Mouse (Mus musculus) large intestine, adult 2 months (tissue): Measurements from ENCODE around the gene Kcnh2. TPM values are rescaled to one million over a fixed set of nuclear protein-coding genes. Genes with fewer than 3 reads are reported as not detected.
"Not testable (repeated sequence)": the region's sequence is repeated elsewhere in the genome, so short reads cannot be mapped to it uniquely, and the experiment has no call there.

Source experiments
- DNase-seq: peaks from one replicate; pipeline ENCODE4 v3.0.0-alpha.2; 2012; ENCODE audit warnings: low read depth, low spot score
- WGBS: fragments of 180-500 bp; shearing (Covaris S2); methylation state at CpG from one replicate; pipeline ENCODE4 v1.1.7; 2018; 5-methylcytosine and 5-hydroxymethylcytosine counted together
- polyA plus RNA-seq: library from polyadenylated mRNA; depleted of rRNA; stranded (reverse); fragments of >200 nt; gene quantifications from 2 replicates; pipeline ENCODE4 v1.2.3, GENCODE M21; 2012; rRNA removed

The Kcnh2 gene
- polyA plus RNA-seq = 16.6 and 17.6 TPM in 2 replicates

- no peak for DNase-seq
- under 1% methylated on average over 53 of the region's 53 CpGs for WGBS
Measured at GRCm38 (mm10) chr5:24351278-24351677, at the start of gene Kcnh2. Kcnh2 (minus strand) TSS chr5:24351604.

GRCm38 (mm10) chr5:24400362-24400761 is 49.0 kb upstream of the Kcnh2 start:
- DNase-seq = no peak
- WGBS = 95% methylated on average over 11 of the region's 11 CpGs

- WGBS = 85% methylated on average over 10 of the region's 10 CpGs
- no peak for DNase-seq
Measured at GRCm38 (mm10) chr5:24399686-24400085, 48.3 kb upstream of the Kcnh2 start.

GRCm38 (mm10) chr5:24396254-24396653 is 44.9 kb upstream of the Kcnh2 start:
- not testable (repeated sequence) for DNase-seq
- 75% methylated on average over 6 of the region's 6 CpGs for WGBS

GRCm38 (mm10) chr5:24394165-24394894 is 42.9 kb upstream of the Kcnh2 start:
- under 1% methylated on average over 36 of the region's 36 CpGs for WGBS
- peak; percentile 97 for DNase-seq

- 16% methylated on average over 7 of the region's 7 CpGs for WGBS
- peak; percentile 81 for DNase-seq
Measured at GRCm38 (mm10) chr5:24393392-24393997, 42.1 kb upstream of the Kcnh2 start, which contains the start of gene Abcb8. Abcb8 (plus strand) TSS chr5:24393663.

- DNase-seq = no peak
- WGBS = 44% methylated on average over 7 of the region's 7 CpGs
Measured at GRCm38 (mm10) chr5:24392724-24393123, 41.3 kb upstream of the Kcnh2 start.

- no peak for DNase-seq
- WGBS = 92% methylated on average over 7 of the region's 7 CpGs
Measured at GRCm38 (mm10) chr5:24391864-24392263, 40.5 kb upstream of the Kcnh2 start, which contains the start of gene Atg9b. Atg9b (minus strand) TSS chr5:24392143.

GRCm38 (mm10) chr5:24389658-24390020 is 38.2 kb upstream of the Kcnh2 start:
- 89% methylated on average over 4 of the region's 4 CpGs for WGBS
- DNase-seq = no peak

- WGBS = 70% methylated on average over 7 of the region's 7 CpGs
Measured at GRCm38 (mm10) chr5:24389011-24389657, 37.7 kb upstream of the Kcnh2 start.

GRCm38 (mm10) chr5:24388246-24388915 is 37.0 kb upstream of the Kcnh2 start:
- DNase-seq = no peak
- WGBS = 39% methylated on average over 26 of the region's 26 CpGs

More at GRCm38 (mm10) chr5:24389011-24389657, 37.7 kb upstream of the Kcnh2 start:
- DNase-seq = no peak

- DNase-seq = peak; percentile 22
- 1% methylated on average over 73 of the region's 73 CpGs for WGBS
Measured at GRCm38 (mm10) chr5:24387264-24388241, 36.1 kb upstream of the Kcnh2 start.

- WGBS = 89% methylated on average over 10 of the region's 10 CpGs
- DNase-seq = no peak
Measured at GRCm38 (mm10) chr5:24385887-24386550, 34.6 kb upstream of the Kcnh2 start.

- DNase-seq = no peak
- 98% methylated on average over 5 of the region's 5 CpGs for WGBS
Measured at GRCm38 (mm10) chr5:24385374-24385773, 34.0 kb upstream of the Kcnh2 start.

GRCm38 (mm10) chr5:24384407-24384806 is 33.0 kb upstream of the Kcnh2 start:
- 56% methylated on average over 6 of the region's 6 CpGs for WGBS

GRCm38 (mm10) chr5:24383026-24383859 is 31.8 kb upstream of the Kcnh2 start:
- WGBS = 3% methylated on average over 34 of the region's 34 CpGs
- peak; percentile 69 for DNase-seq

More at GRCm38 (mm10) chr5:24384407-24384806, 33.0 kb upstream of the Kcnh2 start:
- DNase-seq = no peak

- no peak for DNase-seq
- 47% methylated on average over 2 of the region's 2 CpGs for WGBS
Measured at GRCm38 (mm10) chr5:24381988-24382387, 30.6 kb upstream of the Kcnh2 start.
